Mouse (Mus musculus): ENCODE results near the gene Gm17509. TPM values are rescaled to one million over a fixed set of nuclear protein-coding genes. Genes with fewer than 3 reads are reported as not detected.

Gene Gm17509
- polyA plus RNA-seq, 1 experiment from 2014 or later, result not detected

GRCm38 (mm10) chr13:117216126-117216525 lies 4.7 kb downstream of the Gm17509 start:
- H3K4me3 ChIP-seq (ENCODE audit: low read depth, low read length), result no peak overlapping the region
- no peaks in the 10 kb centered on the region for H3K36me3 ChIP-seq (ENCODE audit: control insufficient read depth, insufficient read depth, low read length)
- no peak for ATAC-seq (ENCODE audit: low FRiP score, low TSS enrichment)
- TF ChIP-seq CTCF (IDR thresholded peaks at IDR 0.05; ENCODE audit: low read depth), result no peak
- no peak for TF ChIP-seq EP300 (optimal IDR thresholded peaks at IDR 0.05)
- no peaks in the 10 kb centered on the region; the same call in 1 of the 2 replicates for H3K4me1 ChIP-seq (replicated peaks; ENCODE audit: control insufficient read depth, insufficient read depth)
- no peak for DNase-seq (ENCODE audit: low spot score)
- H3K27ac ChIP-seq (replicated peaks), result no peak overlapping the region
- 35% methylated on average over 10 of the region's 10 CpGs for WGBS
- no peaks in the 10 kb centered on the region for H3K9me3 ChIP-seq (ENCODE audit: control insufficient read depth, low read length)
- H3K4me2 ChIP-seq (replicated peaks; ENCODE audit: low read depth), result no peak overlapping the region
- H3K27me3 ChIP-seq (ENCODE audit: control insufficient read depth, insufficient read depth, low read length), result no peaks in the 10 kb centered on the region
- H3K9ac ChIP-seq (ENCODE audit: low read length), result no peak overlapping the region

- Histone ChIP-seq H3K27me3 (ENCODE audit: control insufficient read depth, insufficient read depth, low read length) (no peaks in the 10 kb centered on the region), H3K9me3 (ENCODE audit: control insufficient read depth, low read length) (no peaks in the 10 kb centered on the region), H3K36me3 (ENCODE audit: control insufficient read depth, insufficient read depth, low read length) (no peaks in the 10 kb centered on the region), H3K9ac (ENCODE audit: low read length) (no peak overlapping the region), H3K4me2 (replicated peaks; ENCODE audit: low read depth) (no peak overlapping the region), H3K4me3 (ENCODE audit: low read depth, low read length) (no peak overlapping the region), H3K27ac (replicated peaks) (no peak overlapping the region), H3K4me1 (replicated peaks; ENCODE audit: control insufficient read depth, insufficient read depth) (no peaks in the 10 kb centered on the region; the same call in 1 of the 2 replicates)
- 28% methylated on average over 10 of the region's 10 CpGs for WGBS
- no peak for DNase-seq (ENCODE audit: low spot score)
- TF ChIP-seq EP300 (optimal IDR thresholded peaks at IDR 0.05) (no peak), CTCF (IDR thresholded peaks at IDR 0.05; ENCODE audit: low read depth) (no peak)
- no peak for ATAC-seq (ENCODE audit: low FRiP score, low TSS enrichment)
Observed at GRCm38 (mm10) chr13:117215481-117215880, 5.4 kb downstream of the Gm17509 start.

GRCm38 (mm10) chr13:117211386-117211875 lies 9.4 kb downstream of the Gm17509 start:
- Histone ChIP-seq H3K27ac (replicated peaks) (no peak overlapping the region), H3K4me1 (replicated peaks; ENCODE audit: control insufficient read depth, insufficient read depth) (no peaks in the 10 kb centered on the region), H3K9ac (ENCODE audit: low read length) (no peak overlapping the region), H3K9me3 (ENCODE audit: control insufficient read depth, low read length) (no peaks in the 10 kb centered on the region), H3K4me2 (replicated peaks; ENCODE audit: low read depth) (no peak overlapping the region), H3K36me3 (ENCODE audit: control insufficient read depth, insufficient read depth, low read length) (no peaks in the 10 kb centered on the region), H3K27me3 (ENCODE audit: control insufficient read depth, insufficient read depth, low read length) (no peaks in the 10 kb centered on the region), H3K4me3 (ENCODE audit: low read depth, low read length) (no peak overlapping the region)
- WGBS, result 58% methylated on average over 11 of the region's 11 CpGs
- ATAC-seq (ENCODE audit: low FRiP score, low TSS enrichment) (no peak), DNase-seq (ENCODE audit: low spot score) (no peak)
- no peak for TF ChIP-seq EP300 (optimal IDR thresholded peaks at IDR 0.05)

GRCm38 (mm10) chr13:117208236-117208635 lies 12.6 kb downstream of the Gm17509 start, which contains the start of gene Emb:
Emb (plus strand) TSS chr13:117208536.
- no peak within 1 kb of the TSS for H3K27ac ChIP-seq (replicated peaks)
- no peaks in the 10 kb centered on the region for H3K9me3 ChIP-seq (ENCODE audit: control insufficient read depth, low read length)
- ATAC-seq (ENCODE audit: low FRiP score, low TSS enrichment), result no peak
- no peak within 1 kb of the TSS for H3K4me3 ChIP-seq (ENCODE audit: low read depth, low read length)
- H3K27me3 ChIP-seq (ENCODE audit: control insufficient read depth, insufficient read depth, low read length), result no peaks in the 10 kb centered on the region
- H3K4me1 ChIP-seq (replicated peaks; ENCODE audit: control insufficient read depth, insufficient read depth), result no peaks in the 10 kb centered on the region
- H3K36me3 ChIP-seq (ENCODE audit: control insufficient read depth, insufficient read depth, low read length), result no peaks in the 10 kb centered on the region
- H3K9ac ChIP-seq (ENCODE audit: low read length), result no peak within 1 kb of the TSS
- DNase-seq (ENCODE audit: low spot score), result no peak
- WGBS, result 59% methylated on average over 6 of the region's 6 CpGs
- no peak within 1 kb of the TSS for H3K4me2 ChIP-seq (replicated peaks; ENCODE audit: low read depth)
- TF ChIP-seq EP300 (optimal IDR thresholded peaks at IDR 0.05) (no peak), CTCF (IDR thresholded peaks at IDR 0.05; ENCODE audit: low read depth) (no peak)

- no peaks in the 10 kb centered on the region for H3K4me1 ChIP-seq (replicated peaks; ENCODE audit: control insufficient read depth, insufficient read depth)
- no peak overlapping the region for H3K9ac ChIP-seq (ENCODE audit: low read length)
- H3K27ac ChIP-seq (replicated peaks), result no peak overlapping the region
- H3K27me3 ChIP-seq (ENCODE audit: control insufficient read depth, insufficient read depth, low read length), result no peaks in the 10 kb centered on the region
- WGBS, result 89% methylated on average over 8 of the region's 8 CpGs
- H3K36me3 ChIP-seq (ENCODE audit: control insufficient read depth, insufficient read depth, low read length), result no peaks in the 10 kb centered on the region
- no peak overlapping the region for H3K4me2 ChIP-seq (replicated peaks; ENCODE audit: low read depth)
- DNase-seq (ENCODE audit: low spot score) (no peak), ATAC-seq (ENCODE audit: low FRiP score, low TSS enrichment) (no peak)
- H3K9me3 ChIP-seq (ENCODE audit: control insufficient read depth, low read length), result no peaks in the 10 kb centered on the region
- no peak overlapping the region for H3K4me3 ChIP-seq (ENCODE audit: low read depth, low read length)
- TF ChIP-seq CTCF (IDR thresholded peaks at IDR 0.05; ENCODE audit: low read depth) (no peak), EP300 (optimal IDR thresholded peaks at IDR 0.05) (no peak)
Observed at GRCm38 (mm10) chr13:117206066-117206465, 14.8 kb downstream of the Gm17509 start.

GRCm38 (mm10) chr13:117204685-117205084 lies 16.2 kb downstream of the Gm17509 start:
- TF ChIP-seq EP300 (optimal IDR thresholded peaks at IDR 0.05) (no peak), CTCF (IDR thresholded peaks at IDR 0.05; ENCODE audit: low read depth) (no peak)
- DNase-seq (ENCODE audit: low spot score) (no peak), ATAC-seq (ENCODE audit: low FRiP score, low TSS enrichment) (no peak)
- Histone ChIP-seq H3K27ac (replicated peaks) (no peak overlapping the region), H3K4me2 (replicated peaks; ENCODE audit: low read depth) (no peak overlapping the region), H3K27me3 (ENCODE audit: control insufficient read depth, insufficient read depth, low read length) (no peaks in the 10 kb centered on the region), H3K4me1 (replicated peaks; ENCODE audit: control insufficient read depth, insufficient read depth) (no peaks in the 10 kb centered on the region), H3K4me3 (ENCODE audit: low read depth, low read length) (no peak overlapping the region), H3K9me3 (ENCODE audit: control insufficient read depth, low read length) (no peaks in the 10 kb centered on the region), H3K9ac (ENCODE audit: low read length) (no peak overlapping the region), H3K36me3 (ENCODE audit: control insufficient read depth, insufficient read depth, low read length) (no peaks in the 10 kb centered on the region)
- WGBS, result 91% methylated on average over 7 of the region's 7 CpGs
